Mouse (Mus musculus) layer of hippocampus, adult 9-11 months (tissue): ENCODE results near the gene Kdm7a.

Source experiments
- DNase-seq: peaks from one replicate; pipeline ENCODE4 v3.0.0; 2022

Gene Kdm7a

DNA sequence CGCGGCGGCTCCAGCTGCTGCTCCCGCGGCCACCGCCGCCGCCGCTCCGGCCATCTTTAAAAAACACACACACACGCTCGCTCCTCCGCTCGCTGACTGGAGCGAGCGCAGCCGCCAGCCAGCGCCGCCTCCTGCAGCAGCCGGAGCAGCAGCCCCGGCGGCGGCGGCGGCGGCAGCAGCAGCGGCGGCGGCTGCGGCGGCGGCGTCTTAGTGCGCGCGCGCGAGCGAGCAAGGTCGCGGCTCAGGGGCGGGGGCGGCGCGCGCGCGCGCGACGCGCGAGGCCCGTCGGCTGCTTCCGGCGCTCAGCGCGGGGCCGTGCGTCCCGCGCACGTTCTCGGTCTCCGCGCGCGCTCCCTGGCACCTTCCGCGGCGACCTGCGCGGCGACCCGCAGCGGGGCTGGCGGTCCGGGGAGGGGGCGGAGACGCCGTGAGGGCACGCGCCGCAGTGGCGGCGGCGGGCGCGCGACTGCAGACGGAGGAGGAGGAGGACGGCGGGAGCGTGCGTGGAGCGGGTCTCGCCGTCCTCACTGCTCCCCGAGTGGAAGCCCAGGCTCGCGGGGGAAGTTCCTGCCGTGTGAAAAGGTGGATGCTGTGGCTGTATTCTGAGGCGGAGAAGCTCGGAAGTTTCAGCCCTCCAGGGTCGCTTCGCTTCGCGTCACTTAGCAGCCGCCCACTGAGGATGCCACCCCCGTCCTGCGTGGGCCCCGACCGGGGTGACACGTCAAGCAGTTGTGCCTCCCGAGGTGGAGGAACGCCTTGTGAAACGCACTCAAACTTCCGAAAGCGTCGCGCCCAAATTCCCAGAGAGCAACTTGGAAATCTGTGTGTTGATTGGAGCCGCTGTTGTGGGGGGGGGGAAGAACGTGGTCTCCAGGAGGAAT is at the start of gene Kdm7a:
Gene Kdm7a, minus strand, starts transcription at position 209 of the 881 bp plus-strand sequence.
- peak; percentile 88 for DNase-seq

GRCm38 (mm10) chr6:39255271-39255670 is 48.7 kb upstream of the Kdm7a start:
- DNase-seq = no peak

GRCm38 (mm10) chr6:39250055-39250454 is 43.5 kb upstream of the Kdm7a start:
- no peak for DNase-seq

DNA sequence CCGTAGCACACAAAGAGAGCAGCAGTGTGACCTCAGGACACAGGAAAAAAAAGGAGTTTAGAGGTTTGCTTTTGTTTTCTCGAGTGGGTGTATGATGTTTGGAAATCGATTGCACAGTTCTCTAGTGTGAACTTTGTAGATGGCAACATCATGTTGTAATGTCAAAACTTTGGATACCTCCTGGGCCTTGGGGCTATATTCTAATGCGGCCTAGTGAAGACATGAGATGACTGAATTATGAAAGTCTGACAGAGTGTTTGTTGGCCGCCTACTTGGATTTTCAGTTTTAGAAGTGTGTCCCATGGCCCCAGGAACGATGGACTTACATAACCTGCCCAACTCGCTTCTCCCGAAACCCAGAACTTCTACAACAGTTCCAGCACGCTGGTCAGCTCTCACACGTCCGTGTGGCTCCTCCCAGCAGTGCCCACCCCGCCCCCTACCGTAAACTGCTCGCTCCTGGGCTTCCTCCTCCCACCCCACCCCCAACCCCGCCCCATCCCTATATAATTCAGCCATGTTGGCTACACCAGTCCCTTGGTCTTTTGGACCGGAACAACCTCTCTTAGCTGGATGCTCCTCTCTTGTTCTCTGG is 42.7 kb upstream of the Kdm7a start:
- no peak for DNase-seq

GRCm38 (mm10) chr6:39244066-39244465 is 37.5 kb upstream of the Kdm7a start:
- no peak for DNase-seq

- no peak for DNase-seq
Measured at GRCm38 (mm10) chr6:39243511-39243961, 36.9 kb upstream of the Kdm7a start.

- DNase-seq = peak; percentile 42
Measured at GRCm38 (mm10) chr6:39242718-39243471, 36.3 kb upstream of the Kdm7a start.

DNA sequence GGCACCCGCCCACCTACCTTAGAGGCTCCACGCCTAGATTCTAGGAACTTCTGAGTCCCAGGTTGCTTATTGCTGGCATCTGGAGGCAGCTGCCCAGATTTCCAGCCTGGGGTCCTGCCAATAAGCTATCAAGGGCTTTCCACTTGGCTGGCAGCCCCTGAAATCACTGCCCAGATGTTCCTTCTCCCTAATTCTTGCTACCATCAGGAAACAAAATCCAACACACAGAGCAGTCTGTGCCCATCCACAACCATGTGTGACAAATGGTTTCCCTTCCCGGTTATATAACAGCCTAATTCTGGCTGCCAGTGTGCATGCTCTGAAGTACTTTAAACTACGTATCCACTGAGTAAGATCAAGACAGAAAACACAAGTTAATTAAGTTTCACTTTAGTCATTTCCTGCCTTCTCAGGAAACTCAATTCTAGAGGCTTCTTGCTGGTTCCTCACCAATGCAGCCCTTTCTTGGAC is 34.9 kb upstream of the Kdm7a start:
- peak; percentile 78 for DNase-seq

DNA sequence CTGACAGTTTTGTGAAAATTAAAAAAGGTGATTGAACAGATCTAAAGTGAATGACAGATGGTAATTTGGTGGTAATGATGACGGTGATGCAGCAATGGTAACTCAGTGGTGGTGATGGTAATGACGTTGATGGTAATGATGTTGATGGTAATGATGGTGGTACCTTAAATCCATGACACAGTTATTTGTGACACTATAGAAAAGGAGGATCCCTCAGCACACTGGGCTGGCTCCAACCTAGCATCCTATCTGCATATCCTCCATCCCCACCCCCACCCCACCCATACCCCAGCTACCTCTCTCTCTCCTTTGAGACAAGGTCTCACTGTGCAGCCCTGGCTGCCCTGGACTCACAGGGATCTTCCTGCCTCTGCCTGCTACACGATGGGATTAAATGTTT is 34.4 kb upstream of the Kdm7a start:
- DNase-seq = no peak

GRCm38 (mm10) chr6:39237887-39238286 is 31.3 kb upstream of the Kdm7a start:
- no peak for DNase-seq

- no peak for DNase-seq
Measured at GRCm38 (mm10) chr6:39232617-39233016, 26.0 kb upstream of the Kdm7a start.

GRCm38 (mm10) chr6:39230664-39231063 is 24.1 kb upstream of the Kdm7a start:
- DNase-seq = peak; percentile 59

GRCm38 (mm10) chr6:39226610-39226955 is 20.0 kb upstream of the Kdm7a start:
- DNase-seq = no peak

- DNase-seq = peak; percentile 51
Measured at GRCm38 (mm10) chr6:39225876-39226609, 19.5 kb upstream of the Kdm7a start.

DNA sequence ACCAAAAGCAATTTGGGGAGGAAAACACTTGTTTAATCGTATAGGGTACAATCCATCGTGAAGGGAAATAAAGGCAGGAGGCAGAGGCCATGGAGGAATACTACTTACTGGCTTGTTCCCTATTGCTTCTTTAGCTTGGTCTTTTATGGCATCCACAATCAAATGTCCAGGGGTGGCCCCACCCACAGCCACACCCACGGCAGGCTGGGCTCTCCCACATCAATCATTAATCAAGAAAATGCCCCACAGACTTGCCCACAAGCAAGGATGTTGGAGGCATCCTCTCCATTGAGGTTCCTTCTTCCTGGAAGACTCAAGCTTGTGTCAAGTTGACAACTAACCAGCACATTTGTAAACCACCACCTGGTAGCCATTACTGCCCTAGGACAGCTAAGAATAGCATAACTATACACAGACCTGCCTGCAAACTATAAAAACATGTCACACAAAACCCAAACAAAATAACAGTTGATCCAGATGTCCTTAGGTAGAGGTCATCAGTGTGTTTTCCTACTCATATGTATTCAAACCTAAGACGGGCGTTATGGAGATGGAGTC is 16.8 kb upstream of the Kdm7a start:
- no peak for DNase-seq

- no peak for DNase-seq
Measured at GRCm38 (mm10) chr6:39222487-39222886, 15.9 kb upstream of the Kdm7a start.

GRCm38 (mm10) chr6:39217961-39218360 is 11.4 kb upstream of the Kdm7a start:
- no peak for DNase-seq

GRCm38 (mm10) chr6:39217138-39217537 is 10.5 kb upstream of the Kdm7a start:
- DNase-seq = no peak

DNA sequence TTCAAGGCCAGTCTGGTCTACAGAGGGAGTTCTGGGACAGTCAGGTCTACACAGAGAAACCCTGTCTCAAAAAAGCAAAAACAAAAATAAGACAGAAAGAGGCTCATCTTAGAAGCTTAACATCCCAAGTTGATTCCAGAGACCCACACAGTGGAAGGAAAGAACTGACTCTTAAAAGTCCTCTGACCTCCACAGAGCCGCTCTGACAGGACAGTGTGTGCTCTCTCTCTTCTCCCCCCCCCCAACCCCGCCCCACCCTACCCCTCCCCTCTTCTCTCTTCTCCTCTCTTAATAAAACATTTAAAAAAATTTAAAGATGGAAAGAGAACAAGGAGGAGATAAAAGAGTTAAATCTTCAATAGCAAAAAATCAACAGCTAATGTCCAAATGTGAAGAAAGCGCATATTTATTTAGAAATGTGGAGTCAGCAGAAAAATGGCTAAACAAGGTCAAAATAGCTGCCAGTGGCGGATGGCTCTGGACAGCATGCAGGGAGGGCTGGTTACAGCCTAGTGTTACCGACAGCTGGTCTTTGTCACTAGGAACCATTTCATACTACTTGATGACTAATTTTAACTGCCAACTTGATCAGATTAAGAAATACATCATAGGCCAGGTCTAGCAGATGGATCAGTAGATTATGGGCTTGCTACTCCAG is 8.5 kb upstream of the Kdm7a start:
- DNase-seq = no peak

DNA sequence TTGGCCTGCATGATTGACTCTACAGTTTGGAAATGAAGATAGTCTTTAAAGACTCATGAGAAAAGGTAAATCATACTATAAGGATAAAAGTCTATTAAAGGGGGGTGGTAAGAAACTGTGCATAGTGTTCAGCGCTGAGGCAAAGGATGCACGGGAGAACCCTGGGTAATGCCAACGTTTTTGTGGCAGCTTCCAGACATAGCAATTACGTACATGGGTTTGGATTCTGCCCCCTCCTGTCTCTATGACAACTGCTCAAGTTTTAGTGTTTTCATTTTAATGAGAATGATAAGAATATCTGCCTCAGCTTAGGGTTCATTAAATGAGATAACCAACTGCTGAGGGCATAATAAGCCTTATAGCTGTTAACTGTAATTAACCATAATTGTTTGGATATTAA is 3.1 kb upstream of the Kdm7a start:
- no peak for DNase-seq

DNA sequence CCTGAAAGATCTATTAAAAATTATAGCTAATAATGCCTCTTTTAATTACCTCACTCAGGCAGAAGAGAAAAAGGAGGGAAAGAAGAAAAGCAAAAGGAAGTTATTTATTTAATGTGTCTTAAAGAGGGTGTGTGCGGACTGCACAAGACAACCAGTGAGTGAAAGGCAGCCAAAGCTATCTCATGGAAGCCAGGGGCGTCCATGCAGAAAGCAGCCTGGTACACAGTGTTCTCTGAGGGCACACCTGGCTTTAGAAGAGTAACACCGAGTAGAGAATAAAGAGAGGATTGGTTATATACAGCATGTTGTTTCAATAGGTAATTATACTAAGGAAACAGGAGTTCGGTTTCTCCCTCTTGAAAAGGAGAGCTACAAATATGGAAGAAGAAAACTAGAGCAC is 1.6 kb upstream of the Kdm7a start:
- DNase-seq = no peak
